Mouse (Mus musculus): ENCODE measurements around the gene Abca2.
A peak's percentile ranks its signal among the peaks of the same experiment; 100 is the strongest.

Abca2 gene

DNA sequence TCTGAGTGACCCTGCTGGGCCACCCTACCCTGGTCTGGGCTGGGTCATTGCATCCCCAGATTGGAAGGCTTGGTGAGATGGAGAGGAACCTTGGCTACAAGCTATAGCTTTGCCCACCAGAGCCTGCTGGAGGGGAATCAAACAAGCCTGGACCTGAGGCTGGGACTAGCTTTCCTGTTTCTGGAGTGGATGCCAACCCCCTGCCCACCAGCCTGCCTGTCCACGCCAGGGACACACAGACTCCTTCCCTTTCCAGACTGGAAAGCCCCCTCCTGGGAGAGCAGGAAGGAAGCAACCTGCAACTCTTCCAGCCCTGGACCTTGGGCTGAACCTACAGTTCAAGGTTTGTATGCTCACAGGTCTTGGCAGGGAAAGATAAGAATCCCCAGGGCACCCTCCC, 4.9 kb upstream of the Abca2 start:
- no peak for DNase-seq (ENCODE audit: extremely low read depth, low read depth)

DNA sequence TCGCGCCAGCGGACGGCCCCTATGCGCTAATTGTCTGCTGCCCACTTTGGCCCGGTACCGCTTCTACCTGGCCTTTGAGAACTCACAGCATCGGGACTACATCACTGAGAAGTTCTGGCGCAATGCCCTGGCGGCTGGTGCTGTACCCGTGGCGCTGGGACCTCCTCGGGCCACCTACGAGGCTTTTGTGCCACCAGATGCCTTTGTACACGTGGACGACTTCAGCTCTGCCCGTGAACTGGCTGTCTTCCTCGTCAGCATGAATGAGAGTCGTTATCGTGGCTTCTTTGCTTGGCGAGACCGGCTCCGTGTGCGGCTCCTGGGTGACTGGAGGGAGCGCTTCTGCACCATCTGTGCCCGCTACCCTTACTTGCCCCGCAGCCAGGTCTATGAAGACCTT, 3.0 kb upstream of the Abca2 start:
- DNase-seq (ENCODE audit: extremely low read depth, low read depth): no peak

DNA sequence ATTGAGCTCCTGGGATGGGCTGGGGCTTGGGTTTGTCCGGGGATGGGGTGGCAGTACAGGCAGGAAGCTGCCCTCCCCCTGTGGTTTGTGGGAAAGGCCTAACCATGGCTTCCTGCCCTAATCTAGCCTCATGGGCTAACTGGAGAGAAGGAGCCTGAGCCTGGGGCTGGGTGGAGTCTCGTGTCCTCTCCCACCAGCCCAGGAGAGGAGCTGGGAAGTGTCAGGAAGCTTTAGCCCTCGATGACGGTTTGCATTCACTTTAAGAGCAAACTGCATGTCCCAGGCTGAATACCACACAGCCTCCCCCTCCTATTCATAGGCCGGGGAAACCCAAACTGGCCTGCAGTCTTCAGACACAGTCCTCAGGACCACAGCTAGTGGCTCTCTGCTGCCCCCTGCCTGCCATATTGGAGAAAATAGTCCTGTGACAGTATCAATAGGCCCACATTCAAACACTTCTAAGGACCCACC, 1.7 kb upstream of the Abca2 start:
- DNase-seq (ENCODE audit: extremely low read depth, low read depth): peak; percentile 64

DNA sequence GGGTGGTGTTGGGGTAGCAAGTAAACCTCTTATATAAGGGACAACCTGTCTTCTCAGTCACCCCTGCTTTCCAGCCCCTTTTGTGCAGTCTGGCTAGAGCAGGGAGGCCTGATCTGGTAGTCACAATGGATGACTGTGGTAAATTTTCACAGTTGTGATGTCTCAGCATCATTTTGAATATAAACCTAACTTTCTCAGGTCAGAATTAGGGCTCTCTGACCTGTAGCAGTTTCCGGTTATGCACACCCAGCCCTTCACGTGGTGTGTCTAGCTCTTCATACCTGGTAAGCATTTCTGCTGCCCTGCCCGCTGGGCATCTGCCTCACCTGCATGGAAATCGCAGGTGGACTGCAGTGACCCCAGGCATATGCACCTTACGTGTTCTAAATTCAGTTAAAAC, 1.2 kb upstream of the Abca2 start:
- DNase-seq (ENCODE audit: extremely low read depth, low read depth): no peak

DNA sequence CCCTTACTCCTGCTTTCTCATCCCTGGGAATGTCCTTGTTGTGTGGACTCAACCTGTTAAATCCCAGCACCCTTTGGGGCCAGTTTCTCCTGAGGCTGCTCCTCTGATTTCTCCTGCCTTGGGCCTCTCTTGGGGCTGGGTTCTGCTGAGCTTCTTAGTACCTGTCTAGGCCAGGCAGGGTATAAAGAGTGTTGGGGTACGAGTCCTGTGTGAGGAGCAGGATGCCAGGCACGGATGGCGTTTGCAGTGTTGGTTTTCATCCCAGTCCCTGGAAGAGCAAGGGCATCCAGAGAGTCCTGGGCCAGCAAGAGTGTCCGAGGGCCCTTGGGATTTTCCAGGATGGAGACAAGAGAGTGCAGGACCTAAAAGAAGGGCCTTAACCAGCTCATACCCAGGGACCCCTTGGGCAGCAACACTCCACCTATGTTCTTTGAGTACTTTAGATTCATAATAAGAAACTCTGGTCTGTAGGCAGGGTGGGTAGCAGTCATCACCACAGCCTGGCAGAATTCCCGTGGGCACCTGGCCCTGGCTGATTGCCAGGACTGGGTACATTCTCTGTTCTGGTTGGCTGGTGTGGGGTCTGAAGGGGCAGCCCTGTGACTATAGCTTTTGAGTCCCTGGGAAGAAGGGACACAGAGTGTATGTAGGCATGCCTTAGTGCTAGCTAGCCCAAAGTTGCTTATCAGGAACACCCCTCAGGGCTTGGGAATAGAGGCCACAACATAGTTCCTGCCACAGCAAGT, 1.1 kb downstream of the Abca2 start:
- no peak for DNase-seq (ENCODE audit: extremely low read depth, low read depth)

DNA sequence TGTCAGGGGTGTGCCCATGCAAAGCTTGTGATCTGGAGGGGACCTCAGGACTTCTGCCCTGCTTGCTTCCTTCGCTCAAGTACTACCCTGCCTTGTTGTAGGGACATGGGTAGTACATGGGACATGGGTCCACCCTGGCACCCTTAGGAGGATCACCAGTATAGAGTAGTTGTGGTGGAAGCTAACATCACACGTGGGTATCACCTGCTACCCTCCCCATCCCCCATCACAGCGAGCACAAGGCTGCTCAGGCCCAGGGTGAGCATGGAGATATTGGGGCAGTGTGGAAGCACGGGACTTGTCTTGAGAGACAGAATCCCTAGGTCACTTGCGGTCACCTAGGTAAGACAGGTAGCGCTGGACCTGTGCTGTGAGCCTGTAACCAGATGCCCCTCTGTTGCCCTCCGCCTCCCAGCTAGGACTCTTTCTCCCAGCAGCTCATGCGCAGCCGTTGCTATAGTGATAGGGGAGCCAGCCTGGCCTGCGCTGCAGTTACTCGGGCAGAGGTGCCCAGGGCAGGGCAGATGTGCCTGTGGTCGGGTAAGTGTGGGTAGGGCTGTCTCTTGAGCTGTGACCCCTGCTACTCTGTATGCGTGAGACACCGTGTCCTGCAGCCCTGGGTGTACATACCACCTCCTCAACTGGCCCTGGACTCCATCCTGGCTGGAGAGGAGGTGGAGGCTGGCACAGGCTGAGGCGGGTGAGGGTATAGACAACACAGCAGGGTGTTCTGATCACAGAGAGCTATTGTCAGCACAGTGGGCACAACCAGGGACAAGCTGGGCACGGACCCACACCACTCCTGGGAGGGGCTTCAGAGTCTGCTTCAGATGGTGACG, 2.1 kb downstream of the Abca2 start:
- no peak for DNase-seq (ENCODE audit: extremely low read depth, low read depth)

DNA sequence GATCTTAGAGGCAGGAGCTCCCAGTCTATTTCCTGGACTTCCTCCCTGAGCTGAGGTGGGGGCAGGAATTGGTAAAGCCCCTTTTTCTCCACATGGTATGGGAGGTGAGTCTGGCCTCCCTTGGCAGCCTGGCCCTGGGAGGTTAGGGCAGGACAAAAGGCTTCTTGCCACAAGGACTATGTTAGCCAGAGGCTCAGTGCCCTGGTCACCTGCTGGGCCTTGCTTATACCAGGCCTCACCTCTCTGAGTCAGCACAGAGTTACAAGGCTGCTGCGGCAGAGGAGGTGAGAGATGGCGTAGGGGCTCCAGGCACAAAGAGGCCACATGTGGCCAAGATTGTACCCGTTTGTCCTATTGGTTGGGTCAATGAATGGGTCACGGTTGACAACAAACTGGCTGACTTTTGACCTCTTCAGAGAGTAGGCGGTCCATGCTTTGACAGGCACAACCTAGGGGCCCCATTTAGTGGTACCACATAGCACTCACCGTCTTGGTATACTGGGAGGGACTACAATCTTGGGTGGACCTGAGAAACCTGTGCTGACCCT, 2.9 kb downstream of the Abca2 start:
- DNase-seq (ENCODE audit: extremely low read depth, low read depth): no peak

DNA sequence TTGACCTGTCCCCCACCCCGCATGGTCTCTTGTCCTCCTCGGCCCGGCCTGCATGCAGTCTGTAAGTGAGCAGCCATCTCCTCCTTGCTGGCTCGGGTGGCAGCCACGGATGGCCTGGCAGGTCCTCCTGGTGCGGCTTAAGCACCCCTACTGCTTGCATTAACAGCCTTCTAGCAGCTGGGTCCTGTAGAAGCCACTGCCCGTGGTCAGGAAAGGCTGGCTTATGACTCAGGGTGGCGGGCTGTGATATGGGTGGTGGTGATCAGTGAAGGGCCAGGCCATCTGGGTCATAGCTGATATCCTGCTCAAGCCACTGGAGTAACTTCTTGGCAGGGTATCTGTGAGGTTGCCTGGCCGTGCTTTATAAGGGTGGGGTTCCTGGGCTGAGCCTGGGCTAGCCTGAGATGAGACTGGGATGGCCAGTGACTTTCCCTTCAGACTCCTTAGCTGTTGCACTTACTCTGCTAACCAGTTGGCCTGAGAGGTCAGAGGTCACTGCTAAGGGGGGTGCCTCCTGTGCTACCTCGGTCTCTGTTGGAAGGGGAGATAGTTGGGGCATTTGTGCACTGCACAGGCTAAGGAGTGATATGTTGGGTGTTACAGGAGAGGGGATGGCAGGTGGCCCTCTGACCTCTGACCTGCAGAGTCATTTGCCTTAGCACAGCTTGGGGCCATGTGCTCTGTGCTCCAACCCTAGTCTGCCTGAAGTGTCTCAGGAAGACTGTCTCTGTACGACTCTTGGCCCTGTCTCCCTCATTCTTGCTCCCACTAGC, 4.0 kb downstream of the Abca2 start:
- DNase-seq (ENCODE audit: extremely low read depth, low read depth): no peak

DNA sequence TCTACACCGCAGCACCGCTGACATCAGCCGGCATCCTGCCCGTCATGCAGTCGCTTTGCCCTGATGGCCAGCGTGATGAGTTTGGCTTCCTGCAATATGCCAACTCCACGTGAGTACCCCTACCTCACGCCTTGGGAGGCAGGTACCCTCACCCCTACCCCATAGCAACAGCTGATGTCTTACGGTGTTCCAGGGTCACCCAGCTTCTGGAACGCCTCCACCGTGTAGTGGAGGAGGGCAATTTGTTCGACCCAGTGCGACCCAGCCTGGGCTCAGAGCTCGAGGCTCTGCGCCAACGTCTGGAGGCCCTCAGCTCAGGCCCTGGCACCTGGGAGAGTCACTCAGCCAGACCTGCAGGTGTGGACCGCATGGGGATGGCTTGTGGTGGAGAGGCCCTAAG, 4.6 kb downstream of the Abca2 start:
- DNase-seq (ENCODE audit: extremely low read depth, low read depth): no peak

DNA sequence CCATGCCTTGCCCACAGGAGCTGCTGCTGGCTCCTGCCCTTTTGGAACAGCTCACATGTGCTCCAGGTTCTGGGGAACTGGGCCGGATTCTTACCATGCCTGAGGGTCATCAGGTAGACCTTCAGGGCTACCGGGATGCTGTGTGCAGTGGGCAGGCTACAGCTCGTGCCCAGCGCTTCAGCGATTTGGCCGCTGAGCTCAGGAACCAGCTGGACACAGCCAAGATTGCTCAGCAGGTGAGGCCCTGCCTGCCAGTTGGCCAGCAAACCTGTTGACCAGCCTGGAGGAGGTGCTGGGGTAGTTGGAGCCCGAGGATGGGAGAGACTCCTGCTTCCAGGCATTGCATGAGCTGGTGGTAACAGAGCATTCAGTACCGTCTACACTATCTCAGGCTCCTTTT, 5.8 kb downstream of the Abca2 start:
- DNase-seq (ENCODE audit: extremely low read depth, low read depth): no peak

DNA sequence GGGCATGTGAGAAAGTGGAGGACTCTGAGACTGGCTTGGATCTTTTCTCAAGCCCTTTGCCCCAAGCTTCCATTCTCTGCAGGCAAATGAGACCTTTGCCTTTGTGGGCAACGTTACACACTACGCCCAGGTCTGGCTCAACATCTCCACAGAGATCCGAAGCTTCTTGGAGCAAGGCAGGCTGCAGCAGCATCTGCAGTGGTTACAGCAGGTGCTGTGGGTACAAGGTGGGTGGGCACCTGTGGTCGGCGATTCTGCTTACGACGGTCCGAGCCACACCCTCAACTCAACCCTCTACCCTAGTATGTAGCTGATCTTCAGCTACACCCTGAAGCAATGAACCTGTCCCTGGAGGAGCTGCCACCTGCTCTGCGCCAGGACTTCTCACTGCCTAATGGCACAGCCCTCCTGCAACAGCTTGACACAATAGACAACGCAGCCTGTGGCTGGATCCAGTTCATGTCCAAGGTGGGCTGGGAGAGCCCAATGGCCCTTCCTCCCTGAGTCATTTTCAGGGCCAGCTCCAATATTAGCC, 7.8 kb downstream of the Abca2 start:
- no peak for DNase-seq (ENCODE audit: extremely low read depth, low read depth)

DNA sequence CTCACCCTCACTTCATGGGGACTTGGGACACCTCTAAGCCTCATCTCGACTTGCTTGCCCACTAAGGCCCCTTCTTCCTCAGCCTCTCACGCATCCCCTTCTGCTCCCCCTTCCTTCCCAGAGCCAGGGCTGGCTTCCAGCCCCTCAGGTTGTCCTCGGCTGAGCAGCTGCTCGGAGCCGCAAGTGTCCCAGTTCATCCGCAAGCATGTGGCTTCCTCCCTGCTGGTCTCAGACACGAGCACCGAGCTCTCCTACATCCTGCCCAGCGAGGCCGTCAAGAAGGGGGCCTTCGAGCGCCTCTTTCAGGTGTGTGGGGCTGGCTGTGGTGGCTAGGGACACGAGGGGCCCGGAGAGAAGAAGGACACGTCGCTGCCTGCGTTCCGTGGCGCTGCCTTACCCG, 12.6 kb downstream of the Abca2 start:
- no peak for DNase-seq (ENCODE audit: extremely low read depth, low read depth)

DNA sequence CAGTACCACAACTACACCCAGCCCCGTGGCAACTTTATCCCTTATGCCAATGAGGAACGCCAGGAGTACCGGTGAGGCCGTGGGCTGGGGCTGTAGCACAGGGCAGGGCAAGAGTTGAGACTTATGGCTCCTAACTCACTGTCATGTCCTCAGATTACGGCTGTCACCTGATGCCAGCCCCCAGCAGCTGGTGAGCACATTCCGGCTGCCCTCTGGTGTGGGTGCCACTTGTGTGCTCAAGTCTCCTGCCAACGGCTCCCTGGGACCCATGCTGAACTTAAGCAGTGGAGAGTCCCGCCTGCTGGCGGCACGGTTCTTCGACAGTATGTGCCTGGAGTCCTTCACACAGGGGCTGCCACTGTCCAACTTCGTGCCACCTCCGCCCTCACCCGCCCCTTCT, 14.2 kb downstream of the Abca2 start:
- no peak for DNase-seq (ENCODE audit: extremely low read depth, low read depth)

DNA sequence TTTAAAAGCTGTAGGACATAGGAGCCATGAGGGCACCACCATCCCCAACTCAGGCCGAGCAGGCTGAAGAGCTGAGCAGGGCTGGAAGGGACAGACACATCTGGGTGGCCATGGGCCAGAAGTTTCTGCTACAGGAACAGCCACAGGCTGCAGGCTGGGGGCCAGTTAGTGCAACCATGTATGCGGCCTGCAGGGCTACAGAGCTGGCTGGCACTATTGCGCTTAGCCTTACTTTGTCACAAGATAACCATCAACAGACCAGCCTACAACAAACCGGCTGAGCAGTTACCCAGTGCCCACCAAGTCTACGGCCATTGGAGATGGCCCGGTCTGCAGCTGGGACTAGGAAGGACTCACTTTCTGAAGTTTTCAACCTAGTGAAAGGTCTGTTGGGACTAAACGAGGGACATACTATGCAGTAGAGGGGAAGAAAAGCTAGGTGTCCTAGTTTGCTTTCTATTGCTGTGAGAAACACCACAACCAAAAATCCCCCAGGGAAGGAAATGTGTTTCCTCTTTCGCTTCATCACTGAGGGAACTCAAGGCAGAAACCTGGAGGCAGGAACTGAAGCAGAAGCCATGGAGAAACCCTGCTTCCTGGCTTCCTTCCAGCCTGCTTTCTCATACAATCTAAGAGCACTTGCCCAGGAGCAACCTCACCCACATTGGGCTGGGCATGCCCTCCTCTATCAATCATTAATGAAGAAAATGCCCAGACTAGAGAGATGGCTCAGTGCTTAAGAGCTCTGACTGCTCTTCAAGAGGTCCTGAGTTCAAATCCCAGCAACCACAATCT, 22.5 kb downstream of the Abca2 start:
- DNase-seq (ENCODE audit: extremely low read depth, low read depth): no peak

DNA sequence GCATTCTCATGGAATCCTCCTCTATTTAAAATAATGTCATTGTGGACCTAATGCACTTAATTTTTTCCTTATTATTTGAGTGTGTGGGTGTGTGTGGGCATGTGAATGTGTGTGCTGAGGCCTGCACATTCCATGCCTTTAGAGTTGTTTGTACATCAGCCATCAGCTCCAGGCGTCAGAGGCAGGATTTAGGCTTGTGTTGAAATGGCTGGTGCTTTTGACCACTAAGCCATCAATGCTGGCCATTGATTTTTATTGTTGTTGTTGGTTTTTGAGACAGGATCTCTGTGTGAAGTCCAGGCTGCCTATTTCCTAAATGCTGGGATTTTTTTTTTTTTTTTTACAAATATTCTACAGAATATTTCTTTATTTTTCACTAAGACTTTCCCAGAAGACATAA, 24.4 kb downstream of the Abca2 start:
- DNase-seq (ENCODE audit: extremely low read depth, low read depth): no peak

DNA sequence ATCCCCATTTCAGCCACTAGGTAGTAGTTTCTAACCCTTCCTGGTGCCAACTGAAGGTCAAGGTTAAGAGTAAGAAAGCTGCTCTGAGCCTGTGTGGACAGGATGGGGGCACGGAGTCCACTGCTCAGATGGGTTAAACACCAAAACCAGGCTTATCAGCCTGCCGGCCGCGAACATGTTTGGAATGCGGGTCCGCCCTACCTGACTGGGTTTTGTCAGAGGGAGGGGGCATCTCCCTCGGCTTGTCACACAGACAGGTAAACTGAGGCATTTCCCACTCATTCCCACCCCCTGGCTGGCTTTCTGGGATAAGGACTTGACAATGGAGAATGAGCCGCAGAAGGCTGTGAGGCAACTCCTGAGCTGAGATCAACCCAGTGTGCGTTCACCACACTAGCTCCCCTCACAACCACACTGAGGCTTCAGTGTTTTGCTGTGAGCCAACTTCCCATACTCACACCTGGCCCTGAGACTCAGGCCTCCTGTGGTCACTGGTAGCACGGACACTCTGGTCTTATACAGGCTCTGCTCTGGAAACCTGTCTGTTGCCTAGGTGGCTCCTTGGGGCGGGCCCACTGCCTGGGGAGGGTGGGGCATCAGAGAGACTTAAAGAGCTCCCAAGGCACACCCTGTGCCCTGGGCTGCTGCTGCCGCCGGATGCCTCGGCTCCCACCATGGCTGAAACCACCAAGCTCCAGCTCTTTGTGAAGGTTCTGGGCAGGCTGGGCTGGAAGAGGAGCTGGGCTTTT, 27.9 kb downstream of the Abca2 start, which contains the start of gene Clic3:
Clic3 (plus strand) TSS at position 634 of the 749 bp plus-strand sequence.
- DNase-seq (ENCODE audit: extremely low read depth, low read depth): no peak

DNA sequence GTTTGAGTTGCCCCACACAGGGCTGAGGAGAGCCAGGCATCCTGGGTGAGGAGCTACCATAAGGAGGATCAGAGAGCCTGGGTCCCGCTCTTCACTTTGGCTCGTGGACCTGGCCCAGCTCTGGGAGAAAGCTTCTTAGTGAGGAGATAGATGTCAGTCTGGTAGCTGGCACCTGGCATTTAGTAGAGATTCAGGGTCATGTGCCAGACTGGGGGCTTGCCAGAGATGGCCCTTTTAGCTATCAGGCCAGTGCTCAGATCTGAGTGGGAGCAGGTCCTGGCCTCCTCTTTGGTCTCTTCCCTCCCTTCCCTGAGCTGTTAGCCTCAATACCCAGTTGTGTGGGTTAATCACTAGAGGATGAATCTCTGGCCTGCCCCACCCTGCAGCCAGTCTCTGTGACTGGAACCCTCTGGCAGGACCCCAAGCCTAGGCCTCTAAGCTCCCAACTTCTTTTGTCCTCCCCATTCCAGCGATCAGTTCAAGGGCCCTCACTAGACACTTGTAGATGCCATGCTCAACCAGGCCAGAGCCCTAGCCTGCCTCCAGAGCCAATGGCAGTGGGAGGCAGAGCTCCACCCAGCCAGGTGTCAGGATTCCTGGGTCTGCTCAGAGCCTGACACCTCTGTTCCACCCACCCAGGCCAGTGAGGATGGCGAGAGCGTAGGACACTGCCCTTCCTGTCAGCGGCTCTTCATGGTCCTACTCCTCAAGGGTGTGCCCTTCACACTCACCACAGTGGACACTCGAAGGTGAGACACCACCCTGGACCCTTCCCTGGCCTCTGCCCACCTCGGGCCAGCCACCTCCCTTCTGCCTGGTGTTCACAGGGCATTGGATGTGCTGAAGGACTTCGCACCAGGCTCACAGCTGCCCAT, 28.8 kb downstream of the Abca2 start:
- no peak for DNase-seq (ENCODE audit: extremely low read depth, low read depth)

DNA sequence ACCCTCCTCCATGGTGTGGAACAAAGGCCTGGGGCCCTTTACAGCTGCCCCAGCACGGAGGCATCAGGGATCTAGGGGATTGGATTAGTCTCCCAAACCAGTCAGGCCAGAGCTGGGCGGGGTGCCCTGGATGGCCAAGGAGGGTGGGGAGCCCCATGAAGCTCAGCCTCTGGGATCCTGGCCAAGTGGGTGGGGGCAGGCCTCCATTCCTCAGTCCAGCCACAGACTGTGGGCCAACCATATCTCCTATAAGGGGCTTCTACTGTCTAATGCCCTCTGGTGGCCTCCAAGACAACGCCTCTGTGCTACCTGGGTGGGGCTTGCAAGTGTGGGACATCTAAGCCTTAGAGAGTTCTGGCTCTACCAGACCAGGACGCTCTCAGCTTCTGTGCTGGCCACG, 30.4 kb downstream of the Abca2 start:
- DNase-seq (ENCODE audit: extremely low read depth, low read depth): no peak

DNA sequence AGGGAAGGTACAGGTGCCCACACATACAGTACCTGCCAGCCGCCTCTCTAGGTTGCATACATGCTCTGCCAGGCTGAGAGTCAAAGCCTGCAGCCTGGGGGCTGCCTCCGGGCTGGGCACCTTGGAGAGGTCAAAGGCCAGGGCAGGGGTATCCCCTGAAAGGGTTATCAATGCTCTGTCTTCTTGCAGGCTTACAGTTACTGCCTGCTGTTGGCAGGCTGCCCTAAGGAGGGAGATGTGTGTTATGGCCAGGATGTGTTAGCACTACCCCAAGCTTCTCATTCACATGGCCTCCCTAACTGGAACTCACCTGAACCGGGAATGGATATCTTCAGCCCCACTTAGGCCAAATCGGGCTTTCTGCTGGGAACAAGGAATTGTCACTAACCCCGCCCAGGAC, 31.6 kb downstream of the Abca2 start:
- peak; percentile 23 for DNase-seq (ENCODE audit: extremely low read depth, low read depth)

Measured in MEL-GATA-1-ER (cell line).